Mouse (Mus musculus): ENCODE data around the gene Aldh16a1. TPM values are rescaled to one million over a fixed set of nuclear protein-coding genes. Genes with fewer than 3 reads are reported as not detected.
"Not testable (repeated sequence)": the region's sequence is repeated elsewhere in the genome, so short reads cannot be mapped to it uniquely, and the experiment has no call there.

Gene Aldh16a1
- polyA plus RNA-seq, 1 experiment from 2014 or later: 24.1 TPM

DNA sequence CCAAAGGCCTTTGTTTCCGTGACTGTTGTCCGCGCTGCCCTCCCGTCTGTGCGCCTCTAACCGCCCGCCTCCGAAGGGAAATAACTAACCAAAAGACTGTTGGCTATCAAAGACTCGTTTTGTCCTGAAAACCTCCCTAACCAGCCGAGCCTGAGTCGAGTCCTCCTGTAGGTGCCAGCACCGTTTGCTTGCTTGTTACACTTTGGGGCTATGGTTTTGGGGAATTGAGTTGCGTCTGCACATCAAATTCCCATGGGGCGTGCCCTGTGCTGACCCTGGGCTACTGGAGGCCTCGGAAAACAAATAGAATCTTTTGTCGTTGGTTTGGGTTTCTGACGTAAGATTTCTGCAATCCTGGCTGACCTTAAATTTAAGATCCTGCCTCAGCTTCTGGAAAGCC, 25.1 kb downstream of the Aldh16a1 start:
- DNase-seq: no peak

GRCm38 (mm10) chr7:45128624-45129246, 25.6 kb downstream of the Aldh16a1 start, which contains the start of gene Rpl13a:
Gene Rpl13a, minus strand, starts transcription at chr7:45128761.
- peaks cover 28% of the 10 kb centered on the region for H3K36me3 ChIP-seq (ENCODE audit: control insufficient read depth, insufficient read depth, low read length)
- peak within 1 kb of the TSS; percentile 94 for H3K27ac ChIP-seq (replicated peaks; ENCODE audit: low read depth, low read length)
- H3K4me2 ChIP-seq (ENCODE audit: low read length): peak within 1 kb of the TSS; percentile 98
- peaks cover 13% of the 10 kb centered on the region for H3K4me1 ChIP-seq (ENCODE audit: control insufficient read depth, insufficient read depth, low read length)
- peak within 1 kb of the TSS; percentile 97 for H3K9ac ChIP-seq (replicated peaks; ENCODE audit: low read length)
- H3K27me3 ChIP-seq (ENCODE audit: control insufficient read depth, insufficient read depth, low read length): no peaks in the 10 kb centered on the region
- H3K4me3 ChIP-seq (replicated peaks; ENCODE audit: low read depth, low read length): peak within 1 kb of the TSS; percentile 85
- DNase-seq (peak; percentile 99), ATAC-seq (ENCODE audit: low FRiP score, low TSS enrichment) (peak; percentile 93)
- under 1% methylated on average over 48 of the region's 48 CpGs for WGBS
- no peaks in the 10 kb centered on the region for H3K9me3 ChIP-seq (ENCODE audit: control insufficient read depth, low read length)

More for the DNA sequence above, 25.1 kb downstream of the Aldh16a1 start:
- H3K27ac ChIP-seq (replicated peaks; ENCODE audit: low read depth, low read length): peak overlapping the region; percentile 94
- H3K9me3 ChIP-seq (ENCODE audit: control insufficient read depth, low read length): no peaks in the 10 kb centered on the region
- peaks cover 13% of the 10 kb centered on the region for H3K4me1 ChIP-seq (ENCODE audit: control insufficient read depth, insufficient read depth, low read length)
- H3K9ac ChIP-seq (replicated peaks; ENCODE audit: low read length): peak overlapping the region; percentile 62
- H3K4me3 ChIP-seq (replicated peaks; ENCODE audit: low read depth, low read length): peak overlapping the region; percentile 46
- H3K36me3 ChIP-seq (ENCODE audit: control insufficient read depth, insufficient read depth, low read length): peaks cover 28% of the 10 kb centered on the region
- ATAC-seq (ENCODE audit: low FRiP score, low TSS enrichment): no peak; the same call in 1 of the 2 replicates
- under 1% methylated on average over 17 of the region's 17 CpGs for WGBS
- peak overlapping the region; percentile 69 for H3K4me2 ChIP-seq (ENCODE audit: low read length)
- H3K27me3 ChIP-seq (ENCODE audit: control insufficient read depth, insufficient read depth, low read length): 0 out of 2 replicates have a peak, but pooled peaks cover under 1% of the 10 kb centered on the region

GRCm38 (mm10) chr7:45127700-45128224, 26.6 kb downstream of the Aldh16a1 start:
- peaks cover 33% of the 10 kb centered on the region for H3K36me3 ChIP-seq (ENCODE audit: control insufficient read depth, insufficient read depth, low read length)
- WGBS: under 1% methylated on average over 6 of the region's 6 CpGs
- peak overlapping the region; percentile 97 for H3K9ac ChIP-seq (replicated peaks; ENCODE audit: low read length)
- H3K27me3 ChIP-seq (ENCODE audit: control insufficient read depth, insufficient read depth, low read length): no peaks in the 10 kb centered on the region
- peak overlapping the region; percentile 98 for H3K4me2 ChIP-seq (ENCODE audit: low read length)
- peak overlapping the region; percentile 85 for H3K4me3 ChIP-seq (replicated peaks; ENCODE audit: low read depth, low read length)
- no peak for DNase-seq
- H3K9me3 ChIP-seq (ENCODE audit: control insufficient read depth, low read length): no peaks in the 10 kb centered on the region
- H3K27ac ChIP-seq (replicated peaks; ENCODE audit: low read depth, low read length): peak overlapping the region; percentile 81
- no peak for ATAC-seq (ENCODE audit: low FRiP score, low TSS enrichment)
- H3K4me1 ChIP-seq (ENCODE audit: control insufficient read depth, insufficient read depth, low read length): peaks cover 19% of the 10 kb centered on the region

DNA sequence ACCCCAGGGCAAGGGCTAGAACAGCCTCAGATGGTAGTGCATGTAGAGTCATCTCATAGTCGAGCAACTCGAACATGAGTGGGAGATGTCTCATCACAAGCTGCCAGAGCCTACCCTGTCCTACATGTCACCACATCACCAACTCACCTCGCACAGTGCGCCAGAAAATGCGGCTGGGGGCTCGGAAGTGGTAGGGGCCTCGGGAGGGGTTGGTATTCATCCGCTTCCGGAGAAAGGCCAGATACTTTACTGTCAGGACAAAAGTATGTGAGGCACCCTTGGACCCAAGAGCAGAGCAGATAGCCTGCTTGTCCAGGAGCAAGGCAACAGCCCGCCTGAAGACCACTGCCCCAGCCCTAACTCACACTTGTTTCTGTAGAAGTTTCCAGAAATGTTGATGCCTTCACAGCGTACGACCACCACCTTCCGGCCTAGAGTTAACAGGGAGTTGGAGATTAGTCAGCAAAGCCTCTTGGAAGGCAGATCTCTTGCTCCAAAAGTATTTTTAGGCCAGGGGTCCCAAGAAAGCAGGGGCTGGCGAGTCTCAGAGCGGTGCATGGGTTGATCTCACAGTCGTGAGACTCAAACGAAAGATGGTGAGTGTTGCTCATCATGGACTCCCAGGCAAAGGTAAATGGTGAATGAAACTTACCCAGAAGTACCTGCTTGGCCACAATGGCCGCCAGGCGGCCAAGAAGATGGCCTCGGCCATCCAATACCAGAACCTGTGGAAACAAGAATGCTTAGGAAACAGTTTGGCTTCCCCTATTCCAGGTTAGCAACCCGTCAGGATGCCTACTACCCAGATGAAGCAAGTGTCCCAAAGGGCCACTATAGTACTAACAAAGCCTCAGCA, 27.3 kb downstream of the Aldh16a1 start:
- Histone ChIP-seq H3K9me3 (ENCODE audit: control insufficient read depth, low read length) (no peaks in the 10 kb centered on the region), H3K27me3 (ENCODE audit: control insufficient read depth, insufficient read depth, low read length) (no peaks in the 10 kb centered on the region), H3K4me2 (ENCODE audit: low read length) (peak overlapping the region; percentile 98), H3K4me3 (replicated peaks; ENCODE audit: low read depth, low read length) (peak overlapping the region; percentile 85), H3K4me1 (ENCODE audit: control insufficient read depth, insufficient read depth, low read length) (peaks cover 20% of the 10 kb centered on the region), H3K27ac (replicated peaks; ENCODE audit: low read depth, low read length) (peak overlapping the region; percentile 81), H3K36me3 (ENCODE audit: control insufficient read depth, insufficient read depth, low read length) (peaks cover 40% of the 10 kb centered on the region), H3K9ac (replicated peaks; ENCODE audit: low read length) (peak overlapping the region; percentile 97)
- WGBS: 53% methylated on average over 21 of the region's 21 CpGs
- DNase-seq: peak; percentile 7
- ATAC-seq (ENCODE audit: low FRiP score, low TSS enrichment): no peak

- no peak for ATAC-seq (ENCODE audit: low FRiP score, low TSS enrichment)
- no peak overlapping the region for H3K4me3 ChIP-seq (replicated peaks; ENCODE audit: low read depth, low read length)
Measured at GRCm38 (mm10) chr7:45126147-45126843, 28.1 kb downstream of the Aldh16a1 start.

GRCm38 (mm10) chr7:45125649-45126048, 28.7 kb downstream of the Aldh16a1 start:
- H3K9ac ChIP-seq (replicated peaks; ENCODE audit: low read length); H3K27me3 ChIP-seq (ENCODE audit: control insufficient read depth, insufficient read depth, low read length); DNase-seq; ATAC-seq (ENCODE audit: low FRiP score, low TSS enrichment); H3K9me3 ChIP-seq (ENCODE audit: control insufficient read depth, low read length); H3K27ac ChIP-seq (replicated peaks; ENCODE audit: low read depth, low read length); H3K4me2 ChIP-seq (ENCODE audit: low read length): not testable (repeated sequence)
- 68% methylated on average over 5 of the region's 5 CpGs for WGBS
- peaks cover 20% of the 10 kb centered on the region for H3K4me1 ChIP-seq (ENCODE audit: control insufficient read depth, insufficient read depth, low read length)
- H3K4me3 ChIP-seq (replicated peaks; ENCODE audit: low read depth, low read length): 0 out of 2 replicates have a peak overlapping the region, but pooled peaks have one; percentile 70
- peaks cover 54% of the 10 kb centered on the region for H3K36me3 ChIP-seq (ENCODE audit: control insufficient read depth, insufficient read depth, low read length)

More at GRCm38 (mm10) chr7:45126147-45126843, 28.1 kb downstream of the Aldh16a1 start:
- H3K9ac ChIP-seq (replicated peaks; ENCODE audit: low read length): no peak overlapping the region; the same call in 1 of the 2 replicates
- peak overlapping the region; percentile 57 for H3K27ac ChIP-seq (replicated peaks; ENCODE audit: low read depth, low read length)
- no peaks in the 10 kb centered on the region for H3K9me3 ChIP-seq (ENCODE audit: control insufficient read depth, low read length)
- no peak for DNase-seq
- peaks cover 20% of the 10 kb centered on the region for H3K4me1 ChIP-seq (ENCODE audit: control insufficient read depth, insufficient read depth, low read length)
- no peaks in the 10 kb centered on the region for H3K27me3 ChIP-seq (ENCODE audit: control insufficient read depth, insufficient read depth, low read length)
- peak overlapping the region; percentile 98 for H3K4me2 ChIP-seq (ENCODE audit: low read length)
- 76% methylated on average over 17 of the region's 17 CpGs for WGBS
- peaks cover 48% of the 10 kb centered on the region for H3K36me3 ChIP-seq (ENCODE audit: control insufficient read depth, insufficient read depth, low read length)

DNA sequence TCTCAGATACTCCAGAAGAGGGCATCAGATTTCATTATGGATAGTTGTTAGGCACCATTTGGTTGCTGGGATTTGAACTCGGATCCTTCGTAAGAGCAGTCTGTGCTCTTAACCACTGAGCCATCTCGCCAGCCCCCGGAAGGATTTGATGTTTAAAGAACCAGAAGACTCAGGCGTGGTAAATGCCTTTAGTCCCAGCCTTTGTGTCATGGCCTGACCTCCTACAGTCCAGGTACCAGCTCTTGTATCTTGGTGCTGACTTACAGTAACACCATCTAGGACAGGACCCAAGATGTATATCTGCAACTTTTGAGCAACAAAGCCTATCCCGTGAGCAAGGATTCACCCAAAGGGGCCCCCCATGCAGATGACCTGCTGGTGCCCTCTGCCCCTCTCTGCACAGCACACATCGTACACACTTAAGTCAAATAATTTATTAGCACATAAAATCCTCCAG, 29.2 kb downstream of the Aldh16a1 start:
- Histone ChIP-seq H3K27me3 (ENCODE audit: control insufficient read depth, insufficient read depth, low read length) (no peaks in the 10 kb centered on the region), H3K4me2 (ENCODE audit: low read length) (peak overlapping the region; percentile 53), H3K4me3 (replicated peaks; ENCODE audit: low read depth, low read length) (peak overlapping the region; percentile 70; the same call in 1 of the 2 replicates), H3K27ac (replicated peaks; ENCODE audit: low read depth, low read length) (peak overlapping the region; percentile 81), H3K9ac (replicated peaks; ENCODE audit: low read length) (no peak overlapping the region), H3K9me3 (ENCODE audit: control insufficient read depth, low read length) (no peaks in the 10 kb centered on the region), H3K36me3 (ENCODE audit: control insufficient read depth, insufficient read depth, low read length) (peaks cover 59% of the 10 kb centered on the region), H3K4me1 (ENCODE audit: control insufficient read depth, insufficient read depth, low read length) (peaks cover 20% of the 10 kb centered on the region)
- ATAC-seq (ENCODE audit: low FRiP score, low TSS enrichment) (no peak), DNase-seq (peak; percentile 50)
- 25% methylated on average over 7 of the region's 7 CpGs for WGBS

Data from midbrain, embryonic 14.5 days (tissue).